Mouse (Mus musculus) layer of hippocampus, postnatal 14 days (tissue): ENCODE data around the gene Masp2. TPM values are rescaled to one million over a fixed set of nuclear protein-coding genes. Genes with fewer than 3 reads are reported as not detected.
A peak's percentile ranks its signal among the peaks of the same experiment; 100 is the strongest.

Experiments used
- DNase-seq, 2 experiments: peaks; one replicate each; pipeline ENCODE4 v3.0.0; 2021 to 2022; ENCODE audit warnings: low spot score in 2 of 2, mixed read lengths in 1 of 2
- long read RNA-seq, 2 experiments: library from polyadenylated mRNA; stranded (forward); transcript quantifications; one replicate each; pipeline ENCODE4 v2.0.0; 2021
- total RNA-seq, 2 experiments: library from RNA; stranded (reverse); gene quantifications; 2 replicates each; pipeline ENCODE4 v1.2.3; 2021

Masp2 gene
- 1 to 10 TPM; 1.0 to 1.8 TPM for total RNA-seq
- long read RNA-seq, experiment 1 = 0 reads
- long read RNA-seq, experiment 2 = 0 reads

DNA sequence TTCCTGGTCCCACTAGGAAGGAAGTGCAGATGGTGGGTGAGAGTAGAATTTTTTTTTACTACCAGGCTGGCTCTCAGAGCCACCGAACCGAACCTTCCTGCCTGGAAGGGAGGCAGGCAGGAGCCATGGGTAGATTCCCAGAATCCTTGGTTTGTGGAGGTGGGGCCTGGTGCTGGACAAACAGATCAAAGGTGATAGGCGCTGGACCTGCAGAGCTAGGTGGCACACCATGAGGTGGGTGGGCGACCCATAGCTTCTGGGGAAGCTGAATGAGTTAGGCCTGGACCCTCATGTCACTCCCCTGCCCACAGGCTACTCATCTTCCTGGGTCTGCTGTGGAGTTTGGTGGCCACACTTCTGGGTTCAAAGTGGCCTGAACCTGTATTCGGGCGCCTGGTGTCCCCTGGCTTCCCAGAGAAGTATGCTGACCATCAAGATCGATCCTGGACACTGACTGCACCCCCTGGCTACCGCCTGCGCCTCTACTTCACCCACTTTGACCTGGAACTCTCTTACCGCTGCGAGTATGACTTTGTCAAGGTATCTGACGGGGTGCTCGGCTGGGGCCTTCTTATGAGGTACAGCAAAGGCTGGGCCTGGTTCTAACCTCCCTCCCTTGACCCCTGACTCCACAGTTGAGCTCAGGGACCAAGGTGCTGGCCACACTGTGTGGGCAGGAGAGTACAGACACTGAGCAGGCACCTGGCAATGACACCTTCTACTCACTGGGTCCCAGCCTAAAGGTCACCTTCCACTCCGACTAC lies at the start of gene Masp2:
Gene Masp2, plus strand, starts transcription at position 198 of the 764 bp plus-strand sequence.
- no peak for DNase-seq

GRCm38 (mm10) chr4:148557766-148558165 lies 44.6 kb upstream of the Masp2 start:
- DNase-seq = no peak

DNA sequence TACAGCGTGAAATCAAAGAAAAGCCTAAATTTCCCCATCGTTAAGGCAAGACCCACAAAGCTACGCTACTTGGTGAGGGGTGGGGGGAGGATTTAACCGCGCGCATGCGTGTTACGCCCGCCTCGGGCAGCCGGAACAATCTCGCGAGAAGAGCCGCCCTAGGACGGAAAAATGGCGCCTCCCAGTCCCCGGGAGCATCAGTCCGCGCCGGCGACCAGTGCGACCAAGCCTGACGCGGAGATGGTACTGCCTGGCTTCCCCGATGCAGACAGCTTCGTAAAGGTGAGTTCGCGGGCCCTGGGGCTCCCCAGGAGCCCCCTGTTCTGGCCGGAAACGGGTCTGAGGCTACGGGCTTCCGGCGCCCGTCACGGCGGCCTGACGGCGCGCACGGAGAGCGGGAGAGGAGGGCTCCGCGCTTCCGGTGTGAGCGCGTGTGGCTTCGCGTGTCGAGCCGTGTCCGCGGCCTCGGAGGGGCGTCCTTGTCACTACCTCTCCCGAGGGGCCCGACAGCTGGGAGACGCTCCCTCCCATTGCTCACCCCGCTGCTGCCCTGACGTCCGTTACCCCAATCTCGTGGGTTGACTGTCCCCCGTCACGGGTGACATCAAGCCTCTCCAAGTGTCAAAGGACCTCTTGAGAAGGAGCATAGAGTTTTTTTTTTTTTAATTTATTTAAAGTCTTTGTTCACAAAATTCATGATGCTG lies 43.9 kb upstream of the Masp2 start, which contains the start of gene Exosc10:
Gene Exosc10, plus strand, starts transcription at position 133 of the 704 bp plus-strand sequence.
- DNase-seq = peak; percentile 87 to 89

DNA sequence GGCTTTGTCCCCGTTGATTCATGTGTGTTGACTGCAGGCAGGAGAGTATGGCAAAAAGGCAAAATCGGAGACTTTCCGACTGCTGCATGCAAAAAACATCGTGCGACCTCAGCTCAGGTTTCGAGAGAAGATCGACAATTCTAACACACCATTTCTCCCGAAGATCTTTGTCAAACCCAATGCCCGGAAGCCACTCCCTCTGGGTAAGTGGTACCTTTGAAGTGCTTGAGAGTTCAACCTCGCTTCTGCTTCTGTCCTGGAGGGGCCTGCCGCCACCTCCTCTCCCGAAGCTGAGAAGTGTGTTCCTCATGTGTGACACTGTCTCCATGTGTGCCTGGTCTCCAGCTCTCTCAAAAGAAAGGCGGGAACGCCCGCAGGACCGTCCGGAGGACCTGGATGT lies 39.7 kb upstream of the Masp2 start:
- no peak for DNase-seq

- no peak for DNase-seq
Measured at GRCm38 (mm10) chr4:148563595-148563994, 38.8 kb upstream of the Masp2 start.

- no peak for DNase-seq
Measured at GRCm38 (mm10) chr4:148570138-148570537, 32.2 kb upstream of the Masp2 start.

DNA sequence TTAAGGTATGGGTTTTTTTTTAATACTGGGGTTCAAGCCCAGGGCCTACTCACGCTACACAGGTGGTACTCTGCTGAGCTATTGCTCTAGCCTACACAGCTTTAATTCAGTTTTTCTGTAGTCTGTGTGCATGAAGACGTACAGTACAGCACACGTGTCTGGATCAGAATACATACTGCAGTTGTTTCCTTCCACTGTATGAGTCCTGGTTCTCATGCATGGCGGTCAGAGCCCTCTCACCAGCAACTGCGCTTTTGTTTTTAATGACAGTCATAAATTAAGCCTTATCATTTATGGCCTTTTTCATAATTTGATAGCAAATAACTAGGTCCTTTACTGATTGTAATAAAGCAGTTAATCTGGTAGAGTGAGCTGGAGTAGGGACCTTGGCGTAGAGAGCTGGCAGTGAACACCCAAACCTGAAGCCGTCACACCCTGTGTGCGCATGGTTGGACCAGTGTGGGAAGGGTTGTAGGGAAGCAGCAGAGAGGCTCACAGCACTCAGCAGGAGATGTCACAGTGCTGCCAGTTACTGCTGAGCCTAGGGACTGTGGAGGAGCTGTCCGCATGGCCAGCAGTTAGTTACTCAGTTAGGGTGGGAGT lies 31.6 kb upstream of the Masp2 start:
- no peak for DNase-seq

- no peak for DNase-seq
Measured at GRCm38 (mm10) chr4:148573222-148573621, 29.1 kb upstream of the Masp2 start.

DNA sequence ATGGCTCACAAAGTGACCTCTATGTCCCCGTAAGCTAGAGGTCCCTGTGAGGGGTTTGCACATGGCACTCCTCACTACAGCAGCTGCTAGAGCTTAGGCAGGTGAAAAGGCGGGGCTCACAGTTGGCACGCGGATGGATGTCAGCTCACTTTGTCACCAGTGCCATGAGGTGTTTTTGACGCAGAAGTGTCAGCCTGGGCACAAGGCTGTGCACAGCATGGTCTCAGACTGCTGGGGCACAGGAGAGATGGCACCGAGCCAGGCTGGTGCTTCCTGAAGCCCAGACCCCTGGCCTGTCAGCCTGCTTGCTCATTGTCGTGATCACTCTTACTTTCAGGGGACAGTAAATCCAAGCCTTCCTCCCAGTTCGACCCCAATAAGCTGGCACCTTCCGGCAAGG lies 21.6 kb upstream of the Masp2 start:
- no peak for DNase-seq

GRCm38 (mm10) chr4:148581422-148581821 lies 20.9 kb upstream of the Masp2 start:
- no peak for DNase-seq

GRCm38 (mm10) chr4:148583257-148583656 lies 19.1 kb upstream of the Masp2 start:
- DNase-seq = no peak

DNA sequence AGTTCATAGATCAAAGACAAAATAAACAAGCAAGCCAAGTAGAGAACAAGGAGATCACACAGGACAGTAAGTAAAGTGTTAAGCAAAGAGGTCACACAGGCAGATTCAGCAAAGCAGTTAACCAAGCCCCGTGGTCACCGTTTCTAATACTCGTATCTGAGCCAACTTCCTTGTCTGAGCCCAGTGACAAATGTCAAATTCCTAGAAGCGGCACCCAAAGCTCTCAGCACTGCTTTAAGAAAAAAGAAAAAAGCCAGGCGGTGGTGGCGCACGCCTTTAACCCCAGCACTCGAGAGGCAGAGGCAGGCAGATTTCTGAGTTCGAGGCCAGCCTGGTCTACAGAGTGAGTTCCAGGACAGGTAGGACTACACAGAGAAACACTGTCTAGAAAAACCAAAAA lies 15.7 kb upstream of the Masp2 start:
- no peak for DNase-seq

DNA sequence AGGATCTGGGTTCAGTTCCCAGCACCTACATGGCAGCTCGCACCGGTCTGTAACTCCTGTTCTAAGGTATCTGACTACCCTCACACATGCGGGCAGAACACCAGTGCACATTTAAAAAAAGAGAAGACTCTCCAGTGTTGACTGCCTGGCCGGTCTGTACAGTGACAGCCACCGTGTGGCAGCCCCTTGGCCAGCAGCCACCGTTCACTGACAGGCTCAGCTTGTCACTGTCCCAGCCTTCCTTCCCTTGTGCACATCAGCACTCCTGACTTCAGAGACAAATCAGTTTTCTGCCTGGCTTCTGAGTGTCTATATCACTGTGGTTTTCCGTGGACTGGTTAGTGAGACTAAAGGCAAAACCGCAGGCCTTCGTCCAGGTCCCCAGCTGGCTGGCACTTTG lies 13.6 kb upstream of the Masp2 start:
- peak; percentile 32 to 53 for DNase-seq

DNA sequence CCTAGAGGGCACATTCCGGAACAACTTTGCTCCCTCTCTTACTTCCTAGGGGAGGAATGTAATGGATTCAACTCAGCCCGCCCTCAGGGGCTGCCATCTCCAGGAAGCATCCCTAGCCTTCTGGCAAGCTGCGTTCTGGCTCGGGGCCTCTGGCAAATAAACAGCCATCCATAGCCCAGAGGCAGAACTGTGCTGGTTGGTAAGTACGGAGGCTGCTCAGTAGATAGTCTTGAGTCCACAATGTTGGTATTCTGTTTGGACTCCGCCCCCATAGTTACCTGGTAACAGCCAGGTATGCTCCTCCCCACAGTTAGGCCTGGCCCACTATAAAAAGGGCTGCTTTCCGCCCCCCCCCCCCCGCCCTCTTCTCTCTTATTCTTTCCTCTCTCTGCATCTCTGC lies 12.8 kb upstream of the Masp2 start:
- DNase-seq = peak; percentile 39 to 66

DNA sequence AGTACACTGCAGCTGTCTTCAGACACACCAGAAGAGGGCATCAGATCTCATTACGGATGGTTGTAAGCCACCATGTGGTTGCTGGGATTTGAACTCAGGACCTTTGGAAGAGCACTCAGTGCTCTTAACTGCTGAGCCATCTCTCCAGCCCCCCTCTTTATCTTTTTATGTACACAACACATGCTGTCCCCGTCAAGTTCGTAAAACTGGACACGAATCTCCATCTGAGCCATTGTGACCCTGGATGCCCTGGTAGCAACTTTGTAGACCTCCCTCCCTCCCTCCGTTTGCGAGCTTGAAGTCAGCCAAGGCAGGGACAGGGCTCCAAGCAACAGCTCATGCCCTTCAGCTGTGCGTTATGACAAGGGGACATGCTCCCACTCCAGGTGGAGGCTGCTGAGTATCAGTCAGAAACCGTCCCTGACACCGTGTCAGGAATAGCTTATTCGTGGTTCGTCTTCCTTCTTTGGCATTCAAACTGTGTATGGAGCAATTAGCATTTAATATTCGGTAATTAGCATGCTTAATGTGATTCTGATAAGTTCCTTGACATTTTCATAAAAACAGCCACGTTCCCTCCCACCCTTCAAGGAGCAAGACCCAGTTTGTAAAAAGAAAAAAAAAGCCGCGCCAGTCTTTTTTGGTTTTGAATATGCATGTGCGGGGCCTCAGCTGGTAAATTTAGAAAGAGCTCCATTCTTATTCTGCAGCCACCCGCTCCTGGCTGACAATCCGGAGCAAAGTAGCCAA lies 11.8 kb upstream of the Masp2 start:
- peak in 1 of 2 experiments; percentile 41 for DNase-seq

GRCm38 (mm10) chr4:148591171-148591630 lies 11.2 kb upstream of the Masp2 start, which contains the start of gene Srm:
Gene Srm (plus strand): TSS chr4:148591503.
- peak; percentile 96 to 98 for DNase-seq

GRCm38 (mm10) chr4:148591637-148592380 lies 10.5 kb upstream of the Masp2 start:
- DNase-seq = peak; percentile 32 to 43

GRCm38 (mm10) chr4:148593996-148594395 lies 8.4 kb upstream of the Masp2 start:
- DNase-seq = no peak

GRCm38 (mm10) chr4:148595916-148596315 lies 6.4 kb upstream of the Masp2 start:
- no peak for DNase-seq

DNA sequence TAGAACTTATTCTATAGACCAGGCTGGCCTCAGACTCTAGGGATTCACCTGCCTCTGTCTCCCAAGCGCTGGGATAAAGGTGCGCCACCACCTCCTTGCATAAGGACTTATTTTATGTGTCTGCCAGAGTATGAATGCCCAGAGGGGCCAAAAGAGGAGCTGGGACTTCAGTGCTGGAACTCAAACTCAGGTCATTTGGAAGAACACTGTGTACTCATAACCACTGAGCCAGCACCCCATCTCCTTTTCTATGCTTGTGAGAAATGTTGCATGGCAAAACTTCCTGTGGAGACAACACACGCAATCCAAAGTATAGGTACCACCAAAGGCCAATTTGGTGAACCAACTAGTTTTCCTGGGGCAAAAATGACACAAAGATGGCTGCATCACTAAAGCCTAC lies 5.6 kb upstream of the Masp2 start:
- DNase-seq = no peak
